Mouse (Mus musculus): ENCODE results near the gene Aqp1. TPM values are rescaled to one million over a fixed set of nuclear protein-coding genes. Genes with fewer than 3 reads are reported as not detected.

Gene Aqp1
- polyA plus RNA-seq, 1 experiment from 2014 or later, result 2.9 TPM

DNA sequence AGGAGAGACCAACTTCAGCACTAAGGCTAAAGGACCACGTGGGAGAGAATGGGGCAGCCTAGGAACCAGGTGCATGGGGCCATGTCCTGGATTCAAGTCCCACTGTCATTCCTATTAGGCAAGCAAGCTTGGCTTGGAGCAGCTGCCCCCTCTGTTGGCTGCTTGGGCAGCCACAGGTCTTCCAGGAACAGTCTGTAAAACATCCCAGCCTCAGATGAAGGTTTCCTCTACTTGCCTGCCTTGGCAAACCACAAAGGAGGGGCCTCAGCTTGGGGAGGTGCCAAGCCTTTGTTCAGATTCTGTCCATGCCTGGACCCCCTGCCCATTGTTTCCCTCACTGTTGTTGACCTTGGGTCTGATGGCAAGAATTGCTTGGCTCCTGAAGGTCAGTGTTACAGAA lies 11.4 kb upstream of the Aqp1 start:
- WGBS, result 72% methylated on average over 1 of the region's 1 CpGs
- Histone ChIP-seq H3K4me3 (ENCODE audit: low read depth, low read length) (no peak overlapping the region), H3K9ac (ENCODE audit: low read length) (no peak overlapping the region), H3K27me3 (replicated peaks; ENCODE audit: control insufficient read depth, insufficient read depth, low read length) (no peaks in the 10 kb centered on the region), H3K4me2 (ENCODE audit: low read length) (no peak overlapping the region), H3K36me3 (ENCODE audit: control insufficient read depth, insufficient read depth, low read length) (no peaks in the 10 kb centered on the region), H3K27ac (ENCODE audit: low read depth, low read length) (no peak overlapping the region), H3K9me3 (replicated peaks; ENCODE audit: control insufficient read depth, low read length) (no peaks in the 10 kb centered on the region), H3K4me1 (ENCODE audit: control insufficient read depth, insufficient read depth, low read length) (no peaks in the 10 kb centered on the region)
- ATAC-seq, result no peak
- DNase-seq (ENCODE audit: low spot score), result no peak

DNA sequence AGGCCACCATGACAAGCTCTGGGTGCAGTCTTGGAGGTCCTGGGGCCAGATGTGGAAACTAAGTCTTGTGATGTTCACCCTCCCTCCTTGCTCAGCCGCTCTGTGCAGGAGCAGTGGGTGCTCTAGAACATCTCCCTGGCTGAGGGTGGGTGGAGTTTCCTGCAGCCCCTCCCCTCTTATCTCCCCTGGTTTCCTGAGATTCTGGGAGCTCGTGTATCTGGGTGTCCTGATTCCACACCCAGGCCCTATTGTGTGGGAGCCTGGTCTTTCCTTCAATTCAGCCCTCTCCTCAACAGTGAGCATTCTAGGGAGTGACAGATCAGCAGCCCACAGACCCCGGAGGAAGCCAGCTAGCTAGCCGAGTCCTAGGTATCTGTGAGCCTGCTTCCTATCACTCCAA lies 9.9 kb upstream of the Aqp1 start:
- 78% methylated on average over 4 of the region's 4 CpGs for WGBS
- no peak for ATAC-seq
- no peak overlapping the region for H3K9ac ChIP-seq (ENCODE audit: low read length)
- H3K4me1 ChIP-seq (ENCODE audit: control insufficient read depth, insufficient read depth, low read length), result no peaks in the 10 kb centered on the region
- DNase-seq (ENCODE audit: low spot score), result no peak
- H3K9me3 ChIP-seq (replicated peaks; ENCODE audit: control insufficient read depth, low read length), result no peaks in the 10 kb centered on the region
- no peak overlapping the region for H3K4me3 ChIP-seq (ENCODE audit: low read depth, low read length)
- H3K27ac ChIP-seq (ENCODE audit: low read depth, low read length), result no peak overlapping the region
- no peaks in the 10 kb centered on the region for H3K36me3 ChIP-seq (ENCODE audit: control insufficient read depth, insufficient read depth, low read length)
- no peaks in the 10 kb centered on the region for H3K27me3 ChIP-seq (replicated peaks; ENCODE audit: control insufficient read depth, insufficient read depth, low read length)
- H3K4me2 ChIP-seq (ENCODE audit: low read length), result no peak overlapping the region

GRCm38 (mm10) chr6:55327326-55327725 lies 8.9 kb upstream of the Aqp1 start:
- ATAC-seq (no peak), DNase-seq (ENCODE audit: low spot score) (no peak)
- no peak overlapping the region for H3K9ac ChIP-seq (ENCODE audit: low read length)
- 88% methylated on average over 13 of the region's 13 CpGs for WGBS
- no peak overlapping the region for H3K4me2 ChIP-seq (ENCODE audit: low read length)
- H3K4me3 ChIP-seq (ENCODE audit: low read depth, low read length), result no peak overlapping the region
- H3K4me1 ChIP-seq (ENCODE audit: control insufficient read depth, insufficient read depth, low read length), result peaks cover 5% of the 10 kb centered on the region; the same call in 1 of the 2 replicates
- no peaks in the 10 kb centered on the region for H3K36me3 ChIP-seq (ENCODE audit: control insufficient read depth, insufficient read depth, low read length)
- no peaks in the 10 kb centered on the region for H3K9me3 ChIP-seq (replicated peaks; ENCODE audit: control insufficient read depth, low read length)
- H3K27me3 ChIP-seq (replicated peaks; ENCODE audit: control insufficient read depth, insufficient read depth, low read length), result no peaks in the 10 kb centered on the region
- H3K27ac ChIP-seq (ENCODE audit: low read depth, low read length), result no peak overlapping the region

DNA sequence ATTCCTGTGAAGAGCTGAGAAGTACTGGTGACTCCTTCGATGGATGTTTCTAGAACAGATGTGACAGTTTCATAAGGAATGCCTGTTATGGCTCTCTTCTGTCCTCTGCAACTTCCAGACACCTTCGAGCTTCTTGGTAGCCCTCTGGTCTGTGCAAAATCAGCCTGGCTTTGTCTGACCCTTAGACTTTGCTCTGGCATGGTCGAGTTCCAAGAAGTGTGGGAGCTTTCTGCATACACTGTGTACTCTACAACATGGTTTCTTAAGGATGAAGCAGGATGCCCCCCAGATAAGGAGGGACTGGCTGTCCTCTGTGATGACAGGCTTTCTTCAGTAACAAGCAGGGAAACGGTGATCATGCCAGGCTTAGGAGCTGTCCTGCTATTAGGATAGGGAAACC lies 8.1 kb upstream of the Aqp1 start:
- no peaks in the 10 kb centered on the region for H3K9me3 ChIP-seq (replicated peaks; ENCODE audit: control insufficient read depth, low read length)
- WGBS, result 82% methylated on average over 4 of the region's 4 CpGs
- no peaks in the 10 kb centered on the region for H3K36me3 ChIP-seq (ENCODE audit: control insufficient read depth, insufficient read depth, low read length)

GRCm38 (mm10) chr6:55331315-55331714 lies 4.9 kb upstream of the Aqp1 start:
- Histone ChIP-seq H3K9ac (ENCODE audit: low read length) (no peak overlapping the region), H3K27ac (ENCODE audit: low read depth, low read length) (no peak overlapping the region), H3K4me1 (ENCODE audit: control insufficient read depth, insufficient read depth, low read length) (peaks cover 16% of the 10 kb centered on the region), H3K9me3 (replicated peaks; ENCODE audit: control insufficient read depth, low read length) (no peaks in the 10 kb centered on the region), H3K4me3 (ENCODE audit: low read depth, low read length) (no peak overlapping the region), H3K27me3 (replicated peaks; ENCODE audit: control insufficient read depth, insufficient read depth, low read length) (no peaks in the 10 kb centered on the region), H3K36me3 (ENCODE audit: control insufficient read depth, insufficient read depth, low read length) (no peaks in the 10 kb centered on the region), H3K4me2 (ENCODE audit: low read length) (no peak overlapping the region)
- ATAC-seq (no peak), DNase-seq (ENCODE audit: low spot score) (no peak)
- WGBS, result 78% methylated on average over 6 of the region's 6 CpGs

More for the DNA sequence above, 8.1 kb upstream of the Aqp1 start:
- Histone ChIP-seq H3K4me1 (ENCODE audit: control insufficient read depth, insufficient read depth, low read length) (peaks cover 9% of the 10 kb centered on the region), H3K27ac (ENCODE audit: low read depth, low read length) (no peak overlapping the region), H3K27me3 (replicated peaks; ENCODE audit: control insufficient read depth, insufficient read depth, low read length) (no peaks in the 10 kb centered on the region), H3K4me3 (ENCODE audit: low read depth, low read length) (no peak overlapping the region), H3K9ac (ENCODE audit: low read length) (no peak overlapping the region), H3K4me2 (ENCODE audit: low read length) (no peak overlapping the region)
- DNase-seq (ENCODE audit: low spot score) (no peak), ATAC-seq (no peak)

DNA sequence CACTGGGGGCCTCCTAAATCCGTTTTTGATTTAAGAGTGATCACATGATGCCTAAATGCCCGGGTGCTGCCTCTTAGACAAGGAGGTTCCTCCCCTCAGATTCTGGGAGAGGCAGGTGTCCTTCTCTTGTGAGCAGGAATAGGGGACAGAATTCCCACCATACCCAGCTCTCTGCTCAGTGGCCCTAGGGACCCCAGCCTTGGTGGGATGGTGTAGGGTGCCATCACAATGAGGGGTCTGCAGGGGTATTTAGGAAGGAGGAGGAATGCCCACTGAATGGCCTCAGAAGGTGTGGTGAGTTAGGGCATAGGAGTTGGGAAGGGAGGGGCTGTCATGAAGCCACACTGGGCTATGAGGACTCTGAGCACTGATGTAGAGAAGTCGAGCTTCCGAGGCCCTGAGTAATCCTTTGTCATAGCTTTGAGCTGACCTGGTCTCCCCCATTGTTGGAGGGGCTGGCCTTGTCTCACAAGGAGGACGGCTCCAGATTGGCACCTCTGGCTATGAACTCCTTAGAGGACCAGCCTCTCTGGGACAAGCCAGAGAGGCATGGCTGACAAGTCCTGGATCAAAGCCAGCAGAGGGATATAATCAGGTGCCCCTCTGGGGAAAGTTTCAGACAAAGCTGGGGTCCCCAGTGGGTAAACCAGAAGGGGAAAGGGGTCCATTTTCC lies 4.0 kb upstream of the Aqp1 start:
- Histone ChIP-seq H3K27me3 (replicated peaks; ENCODE audit: control insufficient read depth, insufficient read depth, low read length) (no peaks in the 10 kb centered on the region), H3K9me3 (replicated peaks; ENCODE audit: control insufficient read depth, low read length) (no peaks in the 10 kb centered on the region), H3K9ac (ENCODE audit: low read length) (no peak overlapping the region), H3K36me3 (ENCODE audit: control insufficient read depth, insufficient read depth, low read length) (no peaks in the 10 kb centered on the region), H3K4me2 (ENCODE audit: low read length) (no peak overlapping the region), H3K4me1 (ENCODE audit: control insufficient read depth, insufficient read depth, low read length) (peaks cover 18% of the 10 kb centered on the region), H3K27ac (ENCODE audit: low read depth, low read length) (peak overlapping the region; percentile 6; the same call in 1 of the 2 replicates), H3K4me3 (ENCODE audit: low read depth, low read length) (no peak overlapping the region)
- DNase-seq (ENCODE audit: low spot score) (no peak), ATAC-seq (peak; percentile 69)
- WGBS, result 31% methylated on average over 5 of the region's 5 CpGs

DNA sequence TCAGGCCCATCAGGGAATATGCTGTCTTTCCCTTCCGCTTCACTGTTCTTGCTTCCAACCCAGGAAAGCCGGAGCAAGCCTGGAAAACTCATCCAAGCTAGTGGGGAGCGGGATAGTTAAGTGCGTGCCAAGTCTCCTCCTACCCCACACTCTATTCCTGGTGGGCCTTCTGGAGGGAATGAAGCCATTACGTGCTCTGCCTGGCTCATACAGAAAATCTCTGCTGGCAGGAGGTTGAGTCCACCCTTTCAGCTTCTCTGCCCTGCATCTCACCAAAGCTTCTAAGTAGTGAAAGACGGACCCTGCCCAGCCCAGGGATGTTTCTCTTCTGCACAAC lies 3.5 kb upstream of the Aqp1 start:
- ATAC-seq (peak; percentile 81), DNase-seq (ENCODE audit: low spot score) (peak; percentile 84)
- H3K9ac ChIP-seq (ENCODE audit: low read length), result no peak overlapping the region
- H3K9me3 ChIP-seq (replicated peaks; ENCODE audit: control insufficient read depth, low read length), result no peaks in the 10 kb centered on the region
- H3K4me1 ChIP-seq (ENCODE audit: control insufficient read depth, insufficient read depth, low read length), result peaks cover 18% of the 10 kb centered on the region
- 26% methylated on average over 6 of the region's 6 CpGs for WGBS
- H3K27me3 ChIP-seq (replicated peaks; ENCODE audit: control insufficient read depth, insufficient read depth, low read length), result no peaks in the 10 kb centered on the region
- H3K36me3 ChIP-seq (ENCODE audit: control insufficient read depth, insufficient read depth, low read length), result no peaks in the 10 kb centered on the region
- no peak overlapping the region for H3K4me2 ChIP-seq (ENCODE audit: low read length)
- H3K4me3 ChIP-seq (ENCODE audit: low read depth, low read length), result no peak overlapping the region
- peak overlapping the region; percentile 35; the same call in 1 of the 2 replicates for H3K27ac ChIP-seq (ENCODE audit: low read depth, low read length)

- ATAC-seq (no peak), DNase-seq (ENCODE audit: low spot score) (no peak)
- Histone ChIP-seq H3K4me1 (ENCODE audit: control insufficient read depth, insufficient read depth, low read length) (peaks cover 14% of the 10 kb centered on the region), H3K36me3 (ENCODE audit: control insufficient read depth, insufficient read depth, low read length) (no peaks in the 10 kb centered on the region), H3K27me3 (replicated peaks; ENCODE audit: control insufficient read depth, insufficient read depth, low read length) (no peaks in the 10 kb centered on the region), H3K27ac (ENCODE audit: low read depth, low read length) (no peak overlapping the region), H3K9ac (ENCODE audit: low read length) (no peak overlapping the region), H3K9me3 (replicated peaks; ENCODE audit: control insufficient read depth, low read length) (no peaks in the 10 kb centered on the region), H3K4me3 (ENCODE audit: low read depth, low read length) (no peak overlapping the region), H3K4me2 (ENCODE audit: low read length) (no peak overlapping the region)
- 79% methylated on average over 5 of the region's 5 CpGs for WGBS
Measured at GRCm38 (mm10) chr6:55337242-55337641, 1.0 kb downstream of the Aqp1 start.

- DNase-seq (ENCODE audit: low spot score), result no peak
- H3K27ac ChIP-seq (ENCODE audit: low read depth, low read length), result no peak overlapping the region
- H3K4me2 ChIP-seq (ENCODE audit: low read length), result no peak overlapping the region
- no peaks in the 10 kb centered on the region for H3K36me3 ChIP-seq (ENCODE audit: control insufficient read depth, insufficient read depth, low read length)
- no peaks in the 10 kb centered on the region for H3K27me3 ChIP-seq (replicated peaks; ENCODE audit: control insufficient read depth, insufficient read depth, low read length)
- peaks cover 12% of the 10 kb centered on the region for H3K4me1 ChIP-seq (ENCODE audit: control insufficient read depth, insufficient read depth, low read length)
- H3K4me3 ChIP-seq (ENCODE audit: low read depth, low read length), result no peak overlapping the region
- no peaks in the 10 kb centered on the region for H3K9me3 ChIP-seq (replicated peaks; ENCODE audit: control insufficient read depth, low read length)
- ATAC-seq, result no peak
- H3K9ac ChIP-seq (ENCODE audit: low read length), result no peak overlapping the region
- WGBS, result 61% methylated on average over 6 of the region's 6 CpGs
Measured at GRCm38 (mm10) chr6:55338077-55338476, 1.8 kb downstream of the Aqp1 start.
